Mouse (Mus musculus) C2C12 (cell line): ENCODE data around the gene Isx.

Experiments used
- CEBPB ChIP-seq: IDR thresholded peaks from one replicate; pipeline ENCODE4 v1.6.1; 2011; ENCODE audit warnings: low read depth, mild to moderate bottlenecking, control low read depth, moderate library complexity
- CTCF ChIP-seq: IDR thresholded peaks from one replicate; pipeline ENCODE4 v1.5.1; 2011; ENCODE audit not compliant: control insufficient read depth, insufficient read depth, insufficient read length
- FOSL1 ChIP-seq: IDR thresholded peaks from one replicate; pipeline ENCODE4 v1.8.0; 2011; ENCODE audit warnings: mild to moderate bottlenecking, low read length; ENCODE audit not compliant: poor library complexity, insufficient read depth, severe bottlenecking
- MAX ChIP-seq: IDR thresholded peaks from one replicate; pipeline ENCODE4 v1.6.1; 2011; ENCODE audit warnings: mild to moderate bottlenecking, control low read depth
- MYOD1 ChIP-seq: IDR thresholded peaks from one replicate; pipeline ENCODE4 v1.6.1; 2011; ENCODE audit warnings: low read depth; ENCODE audit not compliant: control insufficient read depth, insufficient read length
- USF1 ChIP-seq: IDR thresholded peaks from one replicate; pipeline ENCODE4 v1.6.1; 2011; ENCODE audit warnings: low read depth, mild to moderate bottlenecking, control low read depth, moderate library complexity

DNA sequence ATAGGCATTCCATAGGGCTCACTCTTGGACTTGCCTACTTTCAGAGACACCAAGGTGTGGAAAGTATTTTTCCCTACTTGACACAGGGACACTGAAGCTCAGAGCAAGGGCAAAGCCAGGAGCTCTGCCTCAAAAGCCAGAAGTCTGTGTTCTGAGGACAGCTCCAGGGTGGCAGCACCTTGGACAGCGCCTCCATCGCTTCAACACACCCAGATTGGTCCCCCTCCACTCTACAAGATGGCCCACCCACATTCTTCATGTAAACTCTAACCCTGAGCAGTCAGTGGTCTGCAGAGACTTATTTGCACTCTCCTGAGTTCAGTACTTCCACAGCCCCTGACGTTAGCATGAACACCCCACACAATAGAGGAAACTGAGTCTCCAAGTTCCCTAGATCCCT lies 21.1 kb upstream of the Isx start:
- TF ChIP-seq CTCF (no peak), FOSL1 (no peak), USF1 (no peak), MAX (no peak), MYOD1 (no peak), CEBPB (no peak)
